Mouse (Mus musculus) embryo, embryonic 9.5 days (tissue): ENCODE measurements around the gene Fignl2.

ENCODE experiments used
- DNase-seq: peaks from one replicate; pipeline ENCODE4 v3.0.0-alpha.2; 2017; ENCODE audit errors: extremely low spot score

Gene Fignl2

DNA sequence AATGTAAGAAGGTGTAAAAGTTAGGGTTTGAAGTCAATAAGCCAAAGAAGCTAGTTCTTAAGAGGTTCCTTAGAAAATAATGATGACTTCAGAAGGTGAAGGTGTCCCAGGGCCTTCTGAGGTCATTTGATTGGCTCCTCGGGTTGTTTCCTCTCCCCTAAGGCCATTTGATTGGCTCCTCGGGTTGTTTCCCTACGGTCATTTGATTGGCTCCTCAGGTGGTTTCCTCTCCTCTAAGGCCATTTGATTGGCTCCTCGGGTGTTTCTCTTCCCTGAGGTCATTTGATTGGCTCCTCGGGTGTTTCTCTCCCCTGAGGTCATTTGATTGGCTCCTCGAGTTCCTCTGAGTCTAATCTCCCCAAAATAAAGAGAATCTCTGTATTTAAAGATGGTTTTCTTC is 67.0 kb downstream of the Fignl2 start:
- DNase-seq = no peak

DNA sequence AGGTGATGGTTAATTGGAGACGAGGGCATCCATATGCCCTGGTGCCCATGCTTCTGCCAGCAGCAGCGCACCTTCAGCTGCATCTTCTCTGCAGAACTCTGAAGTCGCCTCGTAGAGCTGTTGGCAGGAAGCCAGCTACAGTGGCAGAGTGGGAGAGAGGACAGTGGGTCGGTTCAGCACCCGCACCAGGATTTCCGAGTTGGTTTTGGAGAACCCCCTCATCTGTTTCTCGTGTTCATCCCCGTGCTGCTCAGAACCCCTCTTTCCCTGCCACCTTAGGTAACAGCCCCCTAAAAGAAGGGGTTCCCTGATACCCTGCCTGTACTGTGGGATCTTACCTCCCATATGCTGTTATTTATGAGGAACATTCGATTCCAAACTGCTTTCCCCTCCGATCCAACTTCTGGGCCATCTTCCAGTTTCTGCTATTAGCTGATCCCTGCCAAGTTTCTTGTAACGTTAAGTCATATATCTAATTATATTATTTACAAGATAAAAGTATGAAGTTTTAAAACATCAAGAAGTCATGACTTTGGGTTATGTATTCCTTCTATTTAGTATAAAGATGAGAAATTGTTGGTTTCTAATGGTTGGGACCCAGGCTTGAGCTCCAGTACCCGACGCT is 69.9 kb downstream of the Fignl2 start:
- DNase-seq = no peak

DNA sequence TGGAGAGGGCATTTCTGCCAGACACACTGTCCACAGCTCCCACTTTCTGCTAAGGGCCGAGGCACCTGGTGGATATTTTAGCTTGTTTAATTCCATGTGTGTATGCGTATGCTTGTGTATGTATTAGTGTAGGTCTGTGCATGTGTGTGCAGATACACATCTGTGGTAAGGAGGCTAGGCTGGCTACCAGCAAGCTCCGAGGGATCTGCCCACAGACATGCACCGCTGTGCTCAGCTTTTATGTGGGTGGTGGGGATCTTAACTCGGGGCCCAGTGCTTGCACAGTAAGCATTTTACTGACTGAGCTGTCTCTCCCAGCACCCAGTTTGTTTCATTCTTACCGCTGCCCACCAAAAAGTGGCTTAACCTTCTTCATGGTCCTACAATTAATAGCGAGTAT is 71.1 kb downstream of the Fignl2 start:
- no peak for DNase-seq

DNA sequence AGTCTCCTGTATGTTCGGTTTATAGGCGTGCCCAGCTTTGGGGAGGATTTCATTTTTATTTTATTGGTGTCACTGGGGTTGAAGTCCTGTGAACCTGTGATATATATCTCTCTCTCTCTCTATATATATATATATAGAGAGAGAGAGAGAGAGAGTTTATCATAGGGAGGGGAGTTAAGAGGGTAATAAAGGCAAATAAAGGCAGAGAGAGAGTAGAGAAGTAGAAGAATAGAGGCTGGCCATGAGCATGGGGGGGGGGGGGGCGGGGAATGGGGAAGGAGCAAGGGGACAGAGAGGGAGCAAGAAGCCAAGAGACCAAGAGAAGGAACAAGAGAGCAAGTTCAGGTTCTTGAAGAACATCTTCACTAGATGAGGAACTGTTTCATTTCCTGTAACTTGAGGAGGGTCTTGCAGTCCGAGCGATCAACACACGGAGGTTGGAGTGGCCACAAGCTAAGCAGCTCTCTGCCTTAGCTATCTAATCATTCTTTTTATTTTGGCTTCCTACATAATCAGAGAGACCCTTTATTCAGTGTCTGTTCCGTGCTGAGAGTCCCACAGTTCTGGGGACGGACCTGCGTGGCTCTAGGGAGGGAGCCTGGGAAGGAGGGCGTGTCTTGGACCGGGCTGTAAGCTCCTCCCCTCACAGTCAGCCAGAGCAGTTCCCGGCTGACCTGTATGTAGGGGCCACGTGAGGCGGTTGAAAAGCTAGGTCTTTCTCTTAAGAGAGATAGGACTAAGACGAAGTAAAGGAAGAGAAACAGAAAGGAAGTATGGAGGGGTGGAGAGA is 71.9 kb downstream of the Fignl2 start:
- peak; percentile 71 for DNase-seq

DNA sequence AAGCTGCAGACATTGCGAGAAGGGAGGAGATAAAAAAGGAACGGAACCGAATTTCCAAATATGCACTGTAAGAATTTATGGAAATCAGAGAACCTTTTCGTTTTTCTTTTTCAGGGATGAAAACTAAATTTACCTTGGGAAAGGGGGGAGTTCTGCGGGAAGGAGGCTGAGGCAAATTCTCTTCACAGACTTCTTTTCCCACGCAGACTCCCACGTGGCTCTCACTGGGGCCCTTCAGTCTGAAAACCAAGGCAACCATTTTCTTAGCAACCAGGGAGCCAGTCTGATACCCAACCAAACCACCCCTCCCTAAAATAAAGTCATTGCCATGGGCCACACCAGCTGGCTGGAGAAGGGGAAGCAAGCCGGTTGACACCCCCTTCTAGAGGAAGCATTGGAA is 72.7 kb downstream of the Fignl2 start:
- DNase-seq = no peak

DNA sequence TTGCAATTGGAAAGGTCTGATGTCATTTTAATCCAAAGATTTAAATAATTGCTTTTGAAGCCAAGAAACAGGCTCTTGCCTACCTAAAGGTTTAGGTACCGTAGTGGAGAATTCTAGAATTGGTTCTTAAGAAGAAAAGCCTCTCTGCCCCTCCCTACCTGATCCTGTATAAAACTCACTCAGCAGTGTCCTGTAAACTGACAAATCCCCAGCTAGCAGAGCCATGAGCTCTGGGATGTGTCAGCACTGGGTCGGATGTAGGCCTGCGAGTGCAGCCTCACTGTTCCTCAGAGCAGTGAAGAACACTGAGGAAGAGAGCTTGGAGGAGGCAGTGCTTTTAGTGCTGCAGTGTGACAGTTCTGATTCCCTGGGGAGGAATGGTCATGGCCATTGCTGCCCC is 73.8 kb downstream of the Fignl2 start:
- no peak for DNase-seq

DNA sequence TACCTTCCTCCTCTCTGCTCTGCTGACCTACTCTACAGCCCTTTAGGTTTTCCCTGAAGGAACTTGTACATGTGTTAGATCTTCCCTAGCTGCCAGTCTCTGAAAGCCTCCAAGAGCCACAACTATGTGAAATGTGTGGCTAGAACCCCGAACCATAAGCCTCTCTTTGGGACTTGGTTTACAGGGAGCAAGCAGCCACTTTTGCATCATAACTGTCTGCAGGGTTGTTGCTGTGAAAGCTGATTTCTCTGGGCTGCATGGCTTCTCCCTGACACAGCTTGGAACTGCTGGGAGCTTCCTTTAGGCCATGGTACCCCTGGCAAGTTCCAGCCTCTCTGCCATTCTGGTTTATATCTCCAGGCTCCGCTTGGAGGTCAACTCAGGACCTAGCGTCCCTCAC is 75.9 kb downstream of the Fignl2 start:
- no peak for DNase-seq

DNA sequence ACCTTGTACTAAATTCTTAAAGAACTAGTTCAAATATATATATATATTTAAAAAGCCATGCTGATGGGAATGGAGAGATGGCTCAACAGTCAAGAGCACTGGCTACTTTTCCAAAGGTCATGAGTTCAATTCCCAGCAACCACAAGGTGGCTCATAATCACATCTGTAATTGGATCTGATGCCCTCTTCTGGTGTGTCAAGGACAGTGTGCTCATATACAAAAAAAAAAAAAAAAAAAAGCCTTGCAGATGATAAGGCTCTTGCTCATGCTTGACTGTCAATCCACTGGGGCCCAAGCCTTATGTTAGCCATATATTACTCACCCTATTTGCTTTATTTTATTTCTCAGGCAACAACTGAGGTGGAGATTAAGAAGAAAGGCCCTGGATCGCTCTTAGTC is 76.7 kb downstream of the Fignl2 start:
- DNase-seq = no peak
